Mouse (Mus musculus): ENCODE results near the gene BC048507.

DNA sequence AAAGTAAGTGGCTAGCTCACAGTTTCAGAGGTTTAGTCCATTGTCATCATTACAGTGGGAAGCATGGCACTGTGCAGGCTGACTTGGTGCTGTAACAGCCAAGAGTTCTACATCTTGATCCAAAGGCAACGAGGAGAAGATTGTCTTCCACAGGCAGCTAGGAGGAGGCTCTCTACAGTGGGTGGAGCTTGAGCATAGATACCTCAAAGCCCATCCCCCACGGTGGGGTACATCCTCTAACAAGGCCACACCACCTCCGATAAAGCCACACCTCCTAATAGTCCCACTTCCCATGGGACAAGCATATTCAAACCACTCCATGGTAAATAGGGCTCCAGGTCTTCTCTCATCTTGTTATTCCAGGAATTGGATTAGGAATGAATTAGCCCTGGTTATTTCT, 12.8 kb upstream of the BC048507 start:
- TF ChIP-seq CTCF (IDR thresholded peaks at IDR 0.05; ENCODE audit: low read depth) (no peak), EP300 (IDR thresholded peaks at IDR 0.05; ENCODE audit: low read depth) (no peak)

All from heart, postnatal 0 days (tissue).